Mouse (Mus musculus) intestine, postnatal 0 days (tissue): ENCODE data around the gene Ano8. TPM values are rescaled to one million over a fixed set of nuclear protein-coding genes. Genes with fewer than 3 reads are reported as not detected.

Source experiments
- ATAC-seq: fragments of 200-750 bp; cut with Nextera tagmentation; 2 replicates; pipeline ENCODE4 v1.8.0; 2017; ENCODE audit warnings: mild to moderate bottlenecking, moderate TSS enrichment, moderate library complexity
- H3K27ac ChIP-seq: fragments of 300-500 bp; sonication (generic); 2 replicates; pipeline ENCODE4 v1.5.1; 2014; ENCODE audit warnings: mild to moderate bottlenecking, low read depth, low read length, moderate library complexity
- H3K27me3 ChIP-seq: fragments of 300-500 bp; sonication (generic); replicated peaks from 2 replicates; pipeline ENCODE4 v1.6.1; 2014; ENCODE audit warnings: low read length, mixed read lengths; ENCODE audit not compliant: control insufficient read depth, insufficient read depth
- H3K36me3 ChIP-seq: fragments of 300-500 bp; sonication (generic); 2 replicates; pipeline ENCODE4 v1.6.1; 2014; ENCODE audit warnings: mild to moderate bottlenecking, moderate library complexity; ENCODE audit not compliant: control insufficient read depth, insufficient read depth
- H3K4me1 ChIP-seq: fragments of 300-500 bp; sonication (generic); replicated peaks from 2 replicates; pipeline ENCODE4 v1.6.1; 2014; ENCODE audit warnings: antibody characterized with exemption, low read length, mixed read lengths; ENCODE audit not compliant: control insufficient read depth, insufficient read depth
- H3K4me2 ChIP-seq: fragments of 300-500 bp; sonication (generic); replicated peaks from 2 replicates; pipeline ENCODE4 v1.6.1; 2014; ENCODE audit warnings: low read depth, mild to moderate bottlenecking, moderate library complexity
- H3K4me3 ChIP-seq: fragments of 300-500 bp; sonication (generic); 2 replicates; pipeline ENCODE4 v1.5.1; 2014; ENCODE audit warnings: low read depth, low read length
- H3K9ac ChIP-seq: fragments of 300-500 bp; sonication (generic); 2 replicates; pipeline ENCODE4 v1.6.1; 2014; ENCODE audit warnings: mild to moderate bottlenecking, low read depth, low read length
- H3K9me3 ChIP-seq: fragments of 300-500 bp; sonication (generic); 2 replicates; pipeline ENCODE4 v1.6.1; 2016; ENCODE audit warnings: mixed run types; ENCODE audit not compliant: control insufficient read depth
- CTCF ChIP-seq: sonication (generic); IDR thresholded peaks from 2 replicates; pipeline ENCODE4 v1.5.1; 2016; ENCODE audit warnings: low read depth, mild to moderate bottlenecking, control low read depth, antibody characterized with exemption, moderate library complexity
- WGBS: fragments of 180-500 bp; shearing (Covaris S2); extraction: QIAGEN DNeasy Blood & Tissue Kit; methylation state at CpG from one replicate; pipeline ENCODE4 v1.1.7; 2014; 5-methylcytosine and 5-hydroxymethylcytosine counted together
- polyA plus RNA-seq: library from polyadenylated mRNA; unstranded; fragments of >200 nt; fragmentation: Nextera tagmentation; extraction: Ambion mirVana; gene quantifications from 2 replicates; pipeline ENCODE4 v1.2.1, GENCODE M21; 2015

Ano8 gene
- polyA plus RNA-seq, 1 experiment from 2014 or later = 0.74 TPM

DNA sequence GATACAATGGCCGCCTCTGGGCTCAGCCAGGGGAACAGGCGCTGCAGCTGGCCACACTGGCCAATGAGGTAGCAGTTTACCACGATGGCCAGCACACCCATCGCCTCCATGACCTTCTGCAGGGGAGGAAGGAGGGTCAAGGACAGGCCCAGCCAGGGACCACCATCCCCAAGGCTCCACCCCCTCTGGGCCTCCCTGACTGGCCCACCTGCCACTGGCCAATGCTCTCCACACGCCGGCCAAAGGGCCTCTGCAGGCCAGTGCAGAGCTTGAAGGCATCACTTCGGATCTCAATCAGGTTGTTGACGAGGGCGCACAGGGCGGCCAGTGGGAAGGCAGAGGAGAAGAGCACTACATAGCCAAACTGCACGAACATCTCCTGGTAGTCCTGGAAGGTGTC, 6.8 kb downstream of the Ano8 start:
- WGBS = 92% methylated on average over 11 of the region's 11 CpGs
- H3K4me3 ChIP-seq = no peak overlapping the region
- H3K27ac ChIP-seq = no peak overlapping the region
- TF ChIP-seq CTCF = no peak
- no peaks in the 10 kb centered on the region for H3K9me3 ChIP-seq
- H3K9ac ChIP-seq = no peak overlapping the region
- no peaks in the 10 kb centered on the region for H3K27me3 ChIP-seq
- peaks cover 10% of the 10 kb centered on the region; the same call in 1 of the 2 replicates for H3K36me3 ChIP-seq
- no peaks in the 10 kb centered on the region; the same call in 1 of the 2 replicates for H3K4me1 ChIP-seq
- H3K4me2 ChIP-seq = no peak overlapping the region
- no peak for ATAC-seq

GRCm38 (mm10) chr8:71477196-71477845, 8.4 kb downstream of the Ano8 start:
- peak overlapping the region; percentile 65; the same call in 1 of the 2 replicates for H3K4me3 ChIP-seq

GRCm38 (mm10) chr8:71476099-71476940, 9.4 kb downstream of the Ano8 start:
- Histone ChIP-seq H3K4me3 (peak overlapping the region; percentile 65), H3K4me1 (no peaks in the 10 kb centered on the region; the same call in 1 of the 2 replicates), H3K36me3 (peaks cover 33% of the 10 kb centered on the region), H3K9ac (peak overlapping the region; percentile 64), H3K9me3 (no peaks in the 10 kb centered on the region), H3K4me2 (peak overlapping the region; percentile 85), H3K27ac (peak overlapping the region; percentile 80), H3K27me3 (no peaks in the 10 kb centered on the region)
- TF ChIP-seq CTCF = peak; percentile 53
- ATAC-seq = peak; percentile 73
- under 1% methylated on average over 101 of the region's 121 CpGs for WGBS

More at GRCm38 (mm10) chr8:71477196-71477845, 8.4 kb downstream of the Ano8 start:
- no peaks in the 10 kb centered on the region; the same call in 1 of the 2 replicates for H3K4me1 ChIP-seq
- H3K9me3 ChIP-seq = no peaks in the 10 kb centered on the region
- 56% methylated on average over 14 of the region's 14 CpGs for WGBS
- 0 out of 2 replicates have a peak overlapping the region, but pooled peaks have one; percentile 64 for H3K9ac ChIP-seq
- peak; percentile 71 for TF ChIP-seq CTCF
- H3K36me3 ChIP-seq = peaks cover 23% of the 10 kb centered on the region
- H3K27ac ChIP-seq = no peak overlapping the region
- peak overlapping the region; percentile 85 for H3K4me2 ChIP-seq
- no peaks in the 10 kb centered on the region for H3K27me3 ChIP-seq
- no peak for ATAC-seq

GRCm38 (mm10) chr8:71475702-71476075, 10.1 kb downstream of the Ano8 start:
- Histone ChIP-seq H3K27me3 (no peaks in the 10 kb centered on the region), H3K4me3 (peak overlapping the region; percentile 65), H3K9ac (0 out of 2 replicates have a peak overlapping the region, but pooled peaks have one; percentile 64), H3K4me1 (no peaks in the 10 kb centered on the region; the same call in 1 of the 2 replicates), H3K9me3 (no peaks in the 10 kb centered on the region), H3K36me3 (peaks cover 35% of the 10 kb centered on the region), H3K27ac (no peak overlapping the region; the same call in 1 of the 2 replicates), H3K4me2 (peak overlapping the region; percentile 85)
- WGBS = 22% methylated on average over 4 of the region's 4 CpGs
- TF ChIP-seq CTCF = no peak
- ATAC-seq = no peak

DNA sequence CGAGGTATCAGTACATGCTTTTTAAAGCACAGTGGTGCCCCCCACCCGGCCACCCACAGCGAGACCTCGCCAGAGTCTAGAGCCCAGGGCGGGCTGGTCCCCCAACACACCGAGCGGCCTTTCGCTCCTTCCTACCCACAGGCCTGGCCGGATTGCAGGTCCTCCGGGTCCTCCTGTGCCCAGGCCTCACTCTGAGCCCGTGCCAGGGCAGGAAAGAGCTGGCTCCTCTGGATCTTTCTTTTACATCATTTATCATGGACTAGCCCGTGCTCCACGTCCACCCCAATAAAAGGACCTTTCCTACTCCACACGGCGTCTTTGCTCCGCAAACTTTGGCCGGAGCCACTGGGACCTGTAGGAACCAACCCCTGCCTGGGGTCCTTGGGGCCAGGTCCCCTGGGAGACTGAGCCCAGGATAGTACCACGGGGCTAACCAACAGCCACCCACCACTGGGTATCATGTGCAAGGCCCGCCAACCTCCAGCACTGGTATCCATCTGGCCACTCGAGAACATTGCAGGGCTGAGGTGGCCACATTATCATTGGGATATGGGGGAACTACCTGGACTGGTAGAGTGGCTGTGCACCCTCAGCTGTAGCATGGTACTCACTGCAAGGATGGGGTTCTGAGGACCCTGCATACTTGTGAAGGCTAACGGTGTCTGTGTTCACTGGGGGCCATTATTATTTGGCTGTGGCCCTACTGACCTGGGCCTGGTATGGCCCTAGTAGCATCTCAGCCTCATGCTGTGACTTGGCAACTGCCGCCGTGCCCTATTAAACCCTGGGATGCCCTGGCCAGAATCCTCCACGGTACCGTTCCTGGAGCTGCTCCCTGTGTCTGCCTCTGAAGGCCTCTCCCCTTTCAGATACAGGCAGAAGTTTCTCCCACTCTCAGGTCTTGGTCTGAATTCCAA, 10.7 kb downstream of the Ano8 start:
- Histone ChIP-seq H3K4me3 (no peak overlapping the region), H3K36me3 (peaks cover 35% of the 10 kb centered on the region), H3K27ac (no peak overlapping the region), H3K4me1 (no peaks in the 10 kb centered on the region; the same call in 1 of the 2 replicates), H3K9me3 (no peaks in the 10 kb centered on the region), H3K9ac (no peak overlapping the region), H3K27me3 (no peaks in the 10 kb centered on the region), H3K4me2 (no peak overlapping the region)
- no peak for TF ChIP-seq CTCF
- WGBS = 90% methylated on average over 25 of the region's 25 CpGs
- no peak for ATAC-seq
